Mouse (Mus musculus) MEL (cell line): Measurements from ENCODE around the gene Tmem232.
"Not testable (repeated sequence)": the region's sequence is repeated elsewhere in the genome, so short reads cannot be mapped to it uniquely, and the experiment has no call there.

Experiments used
- CHD2 ChIP-seq: IDR thresholded peaks from 2 replicates; pipeline ENCODE4 v1.6.1; 2011; ENCODE audit warnings: low read length, improper control_type of control experiment
- CTCF ChIP-seq, 3 experiments: IDR thresholded peaks in 2 of 3; conservative IDR thresholded peaks in 1 of 3; 2 replicates each; pipeline ENCODE4 v1.5.1; 2011 to 2012; ENCODE audit warnings: low read length in 3 of 3, low read depth in 2 of 3, mild to moderate bottlenecking in 2 of 3, improper control_type of control experiment in 1 of 3, inconsistent platforms in 1 of 3, mixed read lengths in 1 of 3, moderate library complexity in 1 of 3; ENCODE audit not compliant: control insufficient read depth in 1 of 3, insufficient read depth in 1 of 3, poor library complexity in 1 of 3, severe bottlenecking in 1 of 3
- E2F4 ChIP-seq: IDR thresholded peaks from 2 replicates; pipeline ENCODE4 v1.6.1; 2011; ENCODE audit warnings: low read depth, low read length, improper control_type of control experiment, borderline replicate concordance
- ELF1 ChIP-seq: IDR thresholded peaks from 2 replicates; pipeline ENCODE4 v1.6.1; 2014; ENCODE audit warnings: low read depth, mild to moderate bottlenecking, inconsistent platforms, low read length, improper control_type of control experiment, moderate library complexity
- GATA1 ChIP-seq: IDR thresholded peaks from 2 replicates; pipeline ENCODE4 v1.6.1; 2011; ENCODE audit warnings: low read depth, low read length, improper control_type of control experiment
- JUND ChIP-seq: IDR thresholded peaks from 2 replicates; pipeline ENCODE4 v1.6.1; 2011; ENCODE audit warnings: low read depth, mild to moderate bottlenecking, improper control_type of control experiment, low read length
- MAFK ChIP-seq: IDR thresholded peaks from 2 replicates; pipeline ENCODE4 v1.6.1; 2011; ENCODE audit warnings: low read depth, mild to moderate bottlenecking, low read length, improper control_type of control experiment, borderline replicate concordance
- MAX ChIP-seq: IDR thresholded peaks from 2 replicates; pipeline ENCODE4 v1.6.1; 2011; ENCODE audit warnings: low read length, improper control_type of control experiment
- MAZ ChIP-seq: IDR thresholded peaks from 2 replicates; pipeline ENCODE4 v1.6.1; 2012; ENCODE audit warnings: low read depth, mild to moderate bottlenecking, inconsistent platforms, low read length, improper control_type of control experiment
- MXI1 ChIP-seq: IDR thresholded peaks from 2 replicates; pipeline ENCODE4 v1.6.1; 2011; ENCODE audit warnings: mild to moderate bottlenecking, low read depth, low read length, improper control_type of control experiment
- POLR2A ChIP-seq, 2 experiments: IDR thresholded peaks; 2 replicates each; pipeline ENCODE4 v1.6.1; 2011 to 2012; ENCODE audit warnings: low read length in 2 of 2, mild to moderate bottlenecking in 2 of 2, control low read depth in 1 of 2, improper control_type of control experiment in 1 of 2, low read depth in 1 of 2, moderate library complexity in 1 of 2; ENCODE audit not compliant: control insufficient read depth in 1 of 2, insufficient read depth in 1 of 2, poor library complexity in 1 of 2
- TBP ChIP-seq: IDR thresholded peaks from 2 replicates; pipeline ENCODE4 v1.8.0; 2011; ENCODE audit warnings: low read depth, low read length, improper control_type of control experiment
- ZKSCAN1 ChIP-seq: IDR thresholded peaks from 2 replicates; pipeline ENCODE4 v1.6.1; 2012; ENCODE audit warnings: low read depth, mild to moderate bottlenecking, inconsistent platforms, low read length, improper control_type of control experiment, moderate library complexity

GRCm38 (mm10) chr17:65437906-65438305 is 102.7 kb downstream of the Tmem232 start:
- TF ChIP-seq POLR2A (IDR thresholded peaks at IDR 0.05; ENCODE audit: control insufficient read depth in 1 of 2, insufficient read depth in 1 of 2, low read depth in 1 of 2, low read length in 2 of 2, poor library complexity in 1 of 2); CTCF (IDR thresholded peaks at IDR 0.05 in 2 of 3, conservative IDR thresholded peaks at IDR 0.05 in 1 of 3; ENCODE audit: control insufficient read depth in 1 of 3, insufficient read depth in 1 of 3, low read depth in 2 of 3, low read length in 3 of 3, poor library complexity in 1 of 3, severe bottlenecking in 1 of 3); MAFK; TBP; CHD2; E2F4; MXI1; GATA1; JUND; MAX; ELF1; MAZ; ZKSCAN1: not testable (repeated sequence)
